Comparison of ENCODE assay signal across 11 mouse cellular contexts in genomic region chr7:144316797-144317196, GRCm38 (mm10).
A peak's percentile ranks its signal among the peaks of the same experiment; 100 is the strongest.
DNase-seq lines count a peak whose midpoint lies in the region; ATAC-seq and TF ChIP-seq lines count a peak whose summit lies in the region.
"Had no signal": no experiment of that assay in that cellular context is flagged by ENCODE, and none has a peak within 500 bp of the region (broad histone marks: within the 10 kb centered on the region; RNA-seq: fewer than 3 reads in every experiment).

No protein-coding gene starts in this region.

- TF ChIP-seq CTCF in midbrain, postnatal 0 days (IDR thresholded peaks at IDR 0.05), result no peak

- H3K27me3 ChIP-seq in forebrain, embryonic 15.5 days, result no peaks in the 10 kb centered on the region
- no peaks in the 10 kb centered on the region for H3K27me3 ChIP-seq in midbrain, postnatal 0 days (ENCODE audit: insufficient read depth, low read length)
- no peaks in the 10 kb centered on the region for H3K27me3 ChIP-seq in intestine, embryonic 16.5 days (replicated peaks; ENCODE audit: control insufficient read depth, insufficient read depth, low read length)
- no peaks in the 10 kb centered on the region for H3K27me3 ChIP-seq in kidney, embryonic 14.5 days (ENCODE audit: control insufficient read depth, insufficient read depth, low read length)
- H3K27me3 ChIP-seq: embryonic facial prominence, embryonic 13.5 days; liver, embryonic 15.5 days had no signal

- H3K4me2 ChIP-seq in forebrain, embryonic 15.5 days (replicated peaks), result no peak overlapping the region
- H3K4me2 ChIP-seq in midbrain, postnatal 0 days (ENCODE audit: low read depth, low read length, poor library complexity, severe bottlenecking), result no peak overlapping the region
- H3K4me2 ChIP-seq in intestine, embryonic 16.5 days (ENCODE audit: low read depth, low read length), result no peak overlapping the region
- no peak overlapping the region for H3K4me2 ChIP-seq in kidney, embryonic 14.5 days (replicated peaks; ENCODE audit: low read depth, low read length)
- H3K4me2 ChIP-seq: embryonic facial prominence, embryonic 13.5 days; liver, embryonic 15.5 days had no signal

- peak; percentile 41; the same call in 1 of the 2 replicates for ATAC-seq in forebrain, embryonic 15.5 days (replicated peaks)
- no peak for ATAC-seq in midbrain, postnatal 0 days (ENCODE audit: low FRiP score)
- ATAC-seq in intestine, embryonic 16.5 days, result no peak
- no peak for ATAC-seq in kidney, embryonic 14.5 days (ENCODE audit: low FRiP score, low TSS enrichment)

- no peaks in the 10 kb centered on the region for H3K9me3 ChIP-seq in forebrain, embryonic 15.5 days
- no peaks in the 10 kb centered on the region for H3K9me3 ChIP-seq in midbrain, postnatal 0 days (ENCODE audit: low read length)
- no peaks in the 10 kb centered on the region for H3K9me3 ChIP-seq in intestine, embryonic 16.5 days (ENCODE audit: control insufficient read depth, low read length)
- no peaks in the 10 kb centered on the region for H3K9me3 ChIP-seq in kidney, embryonic 14.5 days (ENCODE audit: control insufficient read depth, low read length)
- H3K9me3 ChIP-seq: embryonic facial prominence, embryonic 13.5 days; liver, embryonic 15.5 days had no signal

- H3K4me3 ChIP-seq in forebrain, embryonic 15.5 days, result no peak overlapping the region
- H3K4me3 ChIP-seq in midbrain, postnatal 0 days (ENCODE audit: low read depth, low read length), result no peak overlapping the region
- no peak overlapping the region for H3K4me3 ChIP-seq in intestine, embryonic 16.5 days (ENCODE audit: low read length)
- no peak overlapping the region for H3K4me3 ChIP-seq in kidney, embryonic 14.5 days (ENCODE audit: low read length)
- H3K4me3 ChIP-seq: embryonic facial prominence, embryonic 13.5 days; liver, embryonic 15.5 days had no signal

- peak overlapping the region; percentile 21; the same call in 1 of the 2 replicates for H3K27ac ChIP-seq in forebrain, embryonic 15.5 days (replicated peaks)
- H3K27ac ChIP-seq in midbrain, postnatal 0 days (ENCODE audit: low read depth, low read length), result no peak overlapping the region
- no peak overlapping the region for H3K27ac ChIP-seq in intestine, embryonic 16.5 days (ENCODE audit: low read length)
- H3K27ac ChIP-seq in kidney, embryonic 14.5 days (ENCODE audit: low read depth, low read length), result no peak overlapping the region
- H3K27ac ChIP-seq: embryonic facial prominence, embryonic 13.5 days; liver, embryonic 15.5 days had no signal

- H3K9ac ChIP-seq in forebrain, embryonic 15.5 days (replicated peaks), result no peak overlapping the region
- H3K9ac ChIP-seq in midbrain, postnatal 0 days (replicated peaks; ENCODE audit: low read length, poor library complexity, severe bottlenecking), result peak overlapping the region; percentile 36; the same call in 1 of the 2 replicates
- H3K9ac ChIP-seq in intestine, embryonic 16.5 days (ENCODE audit: low read depth, low read length), result no peak overlapping the region
- no peak overlapping the region for H3K9ac ChIP-seq in kidney, embryonic 14.5 days (ENCODE audit: low read depth, low read length)
- H3K9ac ChIP-seq: embryonic facial prominence, embryonic 13.5 days; liver, embryonic 15.5 days had no signal

- 13% methylated on average over 10 of the region's 10 CpGs for WGBS in forebrain, embryonic 15.5 days
- WGBS in midbrain, postnatal 0 days, result 15% methylated on average over 10 of the region's 10 CpGs
- 41% methylated on average over 10 of the region's 10 CpGs for WGBS in intestine, embryonic 16.5 days
- WGBS in kidney, embryonic 14.5 days, result 43% methylated on average over 10 of the region's 10 CpGs

- peak; percentile 15 for DNase-seq in R1 (ENCODE audit: low read depth, low spot score)
- DNase-seq in layer of hippocampus, postnatal 10 days (ENCODE audit: low spot score in 2 of 2), result peak; percentile 42 to 58
- DNase-seq in midbrain, postnatal 0 days (ENCODE audit: low spot score), result peak; percentile 72
- no peak for DNase-seq in spleen, postnatal 10 days (ENCODE audit: low spot score in 2 of 2)
- no peak for DNase-seq in kidney, adult 8-10 months
- DNase-seq: heart, postnatal 14 days had no signal

- peaks cover 13% of the 10 kb centered on the region for H3K4me1 ChIP-seq in forebrain, embryonic 15.5 days
- peaks cover 4% of the 10 kb centered on the region; the same call in 1 of the 2 replicates for H3K4me1 ChIP-seq in midbrain, postnatal 0 days (ENCODE audit: insufficient read depth, low read length)
- no peaks in the 10 kb centered on the region for H3K4me1 ChIP-seq in intestine, embryonic 16.5 days (ENCODE audit: control insufficient read depth, insufficient read depth, low read length)
- H3K4me1 ChIP-seq in kidney, embryonic 14.5 days (ENCODE audit: control insufficient read depth, insufficient read depth, low read length), result no peaks in the 10 kb centered on the region
- H3K4me1 ChIP-seq: liver, embryonic 15.5 days had no signal

- no peaks in the 10 kb centered on the region for H3K36me3 ChIP-seq in forebrain, embryonic 15.5 days
- no peaks in the 10 kb centered on the region for H3K36me3 ChIP-seq in midbrain, postnatal 0 days (ENCODE audit: insufficient read depth, low read length)
- H3K36me3 ChIP-seq in intestine, embryonic 16.5 days (ENCODE audit: control insufficient read depth, insufficient read depth, low read length), result no peaks in the 10 kb centered on the region
- no peaks in the 10 kb centered on the region for H3K36me3 ChIP-seq in kidney, embryonic 14.5 days (ENCODE audit: control insufficient read depth, insufficient read depth, low read length)
- H3K36me3 ChIP-seq: embryonic facial prominence, embryonic 13.5 days; liver, embryonic 15.5 days had no signal

Comparison
In these comparisons a context has a peak if more than half of its experiments do, and no peak if none do; other contexts are left out.
1. DNase-seq: peak in R1 (single experiment), layer of hippocampus, postnatal 10 days (2 of 2) and midbrain, postnatal 0 days (single experiment); none in spleen, postnatal 10 days (0 of 2) and kidney, adult 8-10 months (0 of 2).